Mouse (Mus musculus) lung, postnatal 14 days (tissue): ENCODE measurements around the gene Mef2a.

Experiments
- DNase-seq: peaks from one replicate; pipeline ENCODE4 v3.0.0; 2021

Mef2a gene

DNA sequence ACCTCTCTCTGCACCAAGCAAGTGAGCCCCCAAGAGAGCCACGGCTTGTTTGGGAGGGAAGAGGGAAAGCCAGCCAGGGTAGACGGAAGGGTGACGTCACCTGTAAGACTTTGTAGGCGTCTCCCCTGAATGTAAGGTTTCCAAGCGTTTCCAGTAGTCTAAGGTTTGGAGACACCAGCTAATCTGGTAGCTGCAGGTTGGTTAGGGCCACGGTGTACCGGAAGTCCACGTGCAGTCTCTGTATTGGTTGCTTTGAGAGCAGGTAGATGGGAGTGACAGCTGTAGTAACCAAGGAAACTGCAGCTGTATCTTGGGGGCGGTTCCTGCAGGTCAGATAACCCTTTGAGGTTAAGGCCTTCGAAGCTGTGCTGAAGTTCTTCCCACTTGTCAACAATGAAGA, 166.2 kb downstream of the Mef2a start:
- DNase-seq, result no peak

GRCm38 (mm10) chr7:67205734-67206425, 166.8 kb downstream of the Mef2a start:
- no peak for DNase-seq

DNA sequence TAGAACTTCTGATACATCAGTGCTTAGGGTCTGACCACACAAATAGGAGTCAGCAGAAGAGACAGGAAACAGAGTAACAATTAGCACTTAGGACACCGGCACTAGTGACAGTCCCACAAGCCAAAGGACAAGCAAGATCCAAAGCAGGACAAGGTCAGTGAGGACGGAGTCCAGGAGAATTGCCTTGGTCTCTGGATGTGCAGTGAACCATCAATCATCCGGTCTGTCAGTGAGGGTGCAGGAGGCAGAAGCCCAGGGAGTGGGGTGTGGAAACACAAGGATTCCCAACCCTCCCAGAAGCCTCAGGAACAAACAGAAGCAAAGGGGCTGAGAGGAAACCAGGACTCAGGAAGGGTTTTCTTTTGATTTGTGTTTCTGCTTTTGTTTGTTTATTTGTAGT, 169.0 kb downstream of the Mef2a start:
- DNase-seq, result no peak

DNA sequence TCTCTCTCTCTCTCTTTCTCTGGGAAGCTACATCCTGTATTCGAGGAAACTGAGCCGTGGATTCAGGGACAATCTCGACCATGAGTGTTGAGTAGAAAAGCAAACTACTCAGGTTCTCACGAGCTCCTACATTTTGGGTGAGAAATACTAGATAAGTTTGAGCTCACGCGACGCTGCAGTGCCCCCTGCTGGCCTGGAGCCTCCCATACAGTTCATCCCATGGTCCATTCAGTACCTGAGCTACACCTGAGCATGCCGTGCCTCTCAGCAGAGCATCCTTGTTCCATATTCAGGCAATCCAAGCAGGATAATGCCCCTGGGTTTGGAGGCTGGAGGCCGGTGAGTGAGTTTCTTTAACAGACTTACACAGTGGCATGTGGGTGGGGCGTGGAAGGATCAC, 173.2 kb downstream of the Mef2a start:
- DNase-seq, result peak; percentile 76

- DNase-seq, result no peak
Measured at GRCm38 (mm10) chr7:67183786-67184185, 188.9 kb downstream of the Mef2a start.
